Mouse (Mus musculus) neural tube, embryonic 15.5 days (tissue): ENCODE data around the gene Lats1. TPM values are rescaled to one million over a fixed set of nuclear protein-coding genes. Genes with fewer than 3 reads are reported as not detected.

Source experiments
- ATAC-seq: fragments of 200-750 bp; cut with Nextera tagmentation; 2 replicates; pipeline ENCODE4 v1.8.0; 2017; ENCODE audit warnings: mild to moderate bottlenecking, moderate TSS enrichment, moderate library complexity; ENCODE audit not compliant: low FRiP score
- H3K27ac ChIP-seq: fragments of 300-500 bp; sonication (generic); replicated peaks from 2 replicates; pipeline ENCODE4 v1.5.1; 2015; ENCODE audit warnings: mild to moderate bottlenecking, inconsistent platforms
- H3K27me3 ChIP-seq: fragments of 300-500 bp; sonication (generic); replicated peaks from 2 replicates; pipeline ENCODE4 v1.6.1; 2015; ENCODE audit warnings: inconsistent platforms
- H3K36me3 ChIP-seq: fragments of 300-500 bp; sonication (generic); 2 replicates; pipeline ENCODE4 v1.6.1; 2015; ENCODE audit warnings: inconsistent platforms
- H3K4me1 ChIP-seq: fragments of 300-500 bp; sonication (generic); 2 replicates; pipeline ENCODE4 v1.6.1; 2015; ENCODE audit warnings: inconsistent platforms
- H3K4me2 ChIP-seq: fragments of 300-500 bp; sonication (generic); 2 replicates; pipeline ENCODE4 v1.6.1; 2015; ENCODE audit warnings: inconsistent platforms, mild to moderate bottlenecking, moderate library complexity
- H3K4me3 ChIP-seq: fragments of 300-500 bp; sonication (generic); replicated peaks from 2 replicates; pipeline ENCODE4 v1.5.1; 2015; ENCODE audit warnings: mild to moderate bottlenecking, inconsistent platforms
- H3K9ac ChIP-seq: fragments of 300-500 bp; sonication (generic); replicated peaks from 2 replicates; pipeline ENCODE4 v1.6.1; 2015; ENCODE audit warnings: mild to moderate bottlenecking, inconsistent platforms
- H3K9me3 ChIP-seq: fragments of 300-500 bp; sonication (generic); replicated peaks from 2 replicates; pipeline ENCODE4 v1.6.1; 2016; ENCODE audit warnings: inconsistent platforms
- WGBS: fragments of 180-500 bp; shearing (Covaris S2); methylation state at CpG from one replicate; pipeline ENCODE4 v1.1.7; 2015; ENCODE audit warnings: mixed read lengths; 5-methylcytosine and 5-hydroxymethylcytosine counted together
- polyA plus RNA-seq: library from polyadenylated mRNA; unstranded; fragments of >200 nt; fragmentation: Nextera tagmentation; extraction: Ambion mirVana; gene quantifications from 2 replicates; pipeline ENCODE4 v1.2.1, GENCODE M21; 2015

Lats1 gene
- polyA plus RNA-seq, 1 experiment from 2014 or later, result 7.7 TPM

- H3K27me3 ChIP-seq, result no peaks in the 10 kb centered on the region
- H3K36me3 ChIP-seq, result peaks cover 21% of the 10 kb centered on the region
- peaks cover 49% of the 10 kb centered on the region for H3K4me1 ChIP-seq
- ATAC-seq, result peak; percentile 73
- WGBS, result 0% methylated on average over 59 of the region's 64 CpGs
- peak overlapping the region; percentile 96 for H3K4me3 ChIP-seq
- peak overlapping the region; percentile 97 for H3K9ac ChIP-seq
- H3K4me2 ChIP-seq, result peak overlapping the region; percentile 73
- no peaks in the 10 kb centered on the region for H3K9me3 ChIP-seq
- H3K27ac ChIP-seq, result peak overlapping the region; percentile 96
Observed at GRCm38 (mm10) chr10:7681343-7682025, 470 bp downstream of the Lats1 start.

- ATAC-seq, result no peak
- peak overlapping the region; percentile 73 for H3K4me2 ChIP-seq
- H3K36me3 ChIP-seq, result peaks cover 13% of the 10 kb centered on the region
- H3K4me1 ChIP-seq, result peaks cover 49% of the 10 kb centered on the region
- WGBS, result 60% methylated on average over 3 of the region's 3 CpGs
- peak overlapping the region; percentile 96 for H3K4me3 ChIP-seq
- peak overlapping the region; percentile 97 for H3K9ac ChIP-seq
- H3K9me3 ChIP-seq, result no peaks in the 10 kb centered on the region
- H3K27ac ChIP-seq, result no peak overlapping the region
- H3K27me3 ChIP-seq, result no peaks in the 10 kb centered on the region
Observed at GRCm38 (mm10) chr10:7682249-7682648, 1.2 kb downstream of the Lats1 start.

- Histone ChIP-seq H3K36me3 (peaks cover 9% of the 10 kb centered on the region), H3K9ac (no peak overlapping the region), H3K27me3 (no peaks in the 10 kb centered on the region), H3K4me3 (no peak overlapping the region), H3K4me1 (peaks cover 25% of the 10 kb centered on the region), H3K4me2 (no peak overlapping the region), H3K27ac (no peak overlapping the region), H3K9me3 (no peaks in the 10 kb centered on the region)
- WGBS, result 89% methylated on average over 6 of the region's 6 CpGs
- no peak for ATAC-seq
Observed at GRCm38 (mm10) chr10:7686902-7687301, 5.9 kb downstream of the Lats1 start.

GRCm38 (mm10) chr10:7695286-7695685 is 14.3 kb downstream of the Lats1 start:
- Histone ChIP-seq H3K9ac (no peak overlapping the region), H3K4me3 (no peak overlapping the region), H3K4me1 (no peaks in the 10 kb centered on the region), H3K27me3 (no peaks in the 10 kb centered on the region), H3K9me3 (no peaks in the 10 kb centered on the region), H3K36me3 (peaks cover 65% of the 10 kb centered on the region), H3K4me2 (no peak overlapping the region), H3K27ac (no peak overlapping the region)
- ATAC-seq, result no peak

- Histone ChIP-seq H3K4me1 (no peaks in the 10 kb centered on the region), H3K4me2 (no peak overlapping the region), H3K9me3 (no peaks in the 10 kb centered on the region), H3K27me3 (no peaks in the 10 kb centered on the region), H3K4me3 (no peak overlapping the region), H3K9ac (no peak overlapping the region), H3K36me3 (peaks cover 70% of the 10 kb centered on the region), H3K27ac (no peak overlapping the region)
- WGBS, result 91% methylated on average over 3 of the region's 3 CpGs
- no peak for ATAC-seq
Observed at GRCm38 (mm10) chr10:7700120-7700519, 19.1 kb downstream of the Lats1 start.

- 95% methylated on average over 6 of the region's 6 CpGs for WGBS
- H3K4me3 ChIP-seq, result no peak overlapping the region
- H3K9ac ChIP-seq, result no peak overlapping the region
- no peaks in the 10 kb centered on the region for H3K9me3 ChIP-seq
- H3K36me3 ChIP-seq, result peaks cover 78% of the 10 kb centered on the region
- H3K4me2 ChIP-seq, result no peak overlapping the region
- H3K4me1 ChIP-seq, result no peaks in the 10 kb centered on the region
- no peaks in the 10 kb centered on the region for H3K27me3 ChIP-seq
- H3K27ac ChIP-seq, result no peak overlapping the region
- no peak for ATAC-seq
Observed at GRCm38 (mm10) chr10:7702586-7702985, 21.6 kb downstream of the Lats1 start.

- H3K36me3 ChIP-seq, result peaks cover 61% of the 10 kb centered on the region
- no peak overlapping the region for H3K4me3 ChIP-seq
- H3K4me2 ChIP-seq, result no peak overlapping the region
- H3K4me1 ChIP-seq, result no peaks in the 10 kb centered on the region
- no peaks in the 10 kb centered on the region for H3K27me3 ChIP-seq
- ATAC-seq, result no peak
- 92% methylated on average over 5 of the region's 5 CpGs for WGBS
- H3K9ac ChIP-seq, result no peak overlapping the region
- no peaks in the 10 kb centered on the region for H3K9me3 ChIP-seq
- no peak overlapping the region for H3K27ac ChIP-seq
Observed at GRCm38 (mm10) chr10:7710121-7710520, 29.1 kb downstream of the Lats1 start.

- H3K27ac ChIP-seq, result no peak overlapping the region
- H3K9me3 ChIP-seq, result no peaks in the 10 kb centered on the region
- H3K27me3 ChIP-seq, result no peaks in the 10 kb centered on the region
- ATAC-seq, result no peak
- no peak overlapping the region for H3K9ac ChIP-seq
- no peak overlapping the region for H3K4me2 ChIP-seq
- H3K36me3 ChIP-seq, result peaks cover 48% of the 10 kb centered on the region
- 93% methylated on average over 13 of the region's 13 CpGs for WGBS
- H3K4me3 ChIP-seq, result no peak overlapping the region
- no peaks in the 10 kb centered on the region for H3K4me1 ChIP-seq
Observed at GRCm38 (mm10) chr10:7712506-7712905, 31.5 kb downstream of the Lats1 start.

GRCm38 (mm10) chr10:7715056-7715455 is 34.0 kb downstream of the Lats1 start:
- Histone ChIP-seq H3K9me3 (no peaks in the 10 kb centered on the region), H3K27ac (no peak overlapping the region), H3K4me1 (no peaks in the 10 kb centered on the region), H3K9ac (no peak overlapping the region), H3K4me2 (no peak overlapping the region), H3K4me3 (no peak overlapping the region), H3K27me3 (no peaks in the 10 kb centered on the region), H3K36me3 (peaks cover 37% of the 10 kb centered on the region)
- 83% methylated on average over 7 of the region's 7 CpGs for WGBS
- ATAC-seq, result no peak; the same call in 1 of the 2 replicates

- Histone ChIP-seq H3K9me3 (no peaks in the 10 kb centered on the region), H3K27me3 (no peaks in the 10 kb centered on the region), H3K9ac (peak within 1 kb of the TSS; percentile 69), H3K36me3 (no peaks in the 10 kb centered on the region), H3K4me2 (peak within 1 kb of the TSS; percentile 84), H3K4me3 (peak within 1 kb of the TSS; percentile 90), H3K4me1 (peaks cover 23% of the 10 kb centered on the region), H3K27ac (peak within 1 kb of the TSS; percentile 80)
- under 1% methylated on average over 49 of the region's 49 CpGs for WGBS
- peak; percentile 98 for ATAC-seq
Observed at GRCm38 (mm10) chr10:7725751-7726500, 44.9 kb downstream of the Lats1 start, which contains the start of gene Katna1. TSS of gene Katna1 (plus strand) at chr10:7726000.

- no peaks in the 10 kb centered on the region for H3K9me3 ChIP-seq
- ATAC-seq, result peak; percentile 2; the same call in 1 of the 2 replicates
- under 1% methylated on average over 8 of the region's 8 CpGs for WGBS
- peaks cover 26% of the 10 kb centered on the region for H3K4me1 ChIP-seq
- peak overlapping the region; percentile 69 for H3K9ac ChIP-seq
- H3K4me3 ChIP-seq, result peak overlapping the region; percentile 90
- peak overlapping the region; percentile 80; the same call in 1 of the 2 replicates for H3K27ac ChIP-seq
- no peaks in the 10 kb centered on the region for H3K27me3 ChIP-seq
- peak overlapping the region; percentile 84 for H3K4me2 ChIP-seq
- H3K36me3 ChIP-seq, result no peaks in the 10 kb centered on the region
Observed at GRCm38 (mm10) chr10:7726501-7726812, 45.4 kb downstream of the Lats1 start.

- Histone ChIP-seq H3K4me2 (peak overlapping the region; percentile 84), H3K27ac (no peak overlapping the region), H3K27me3 (no peaks in the 10 kb centered on the region), H3K36me3 (no peaks in the 10 kb centered on the region), H3K9ac (no peak overlapping the region), H3K9me3 (no peaks in the 10 kb centered on the region), H3K4me1 (peaks cover 30% of the 10 kb centered on the region), H3K4me3 (peak overlapping the region; percentile 90; the same call in 1 of the 2 replicates)
- 16% methylated on average over 3 of the region's 3 CpGs for WGBS
- no peak for ATAC-seq
Observed at GRCm38 (mm10) chr10:7727011-7727410, 46.0 kb downstream of the Lats1 start.
